Mouse (Mus musculus): ENCODE measurements at regions not wholly inside any gene's neighbourhood (a gene's known extent, or its start where the extent isn't known, plus 50 kb on each side); places are given as distances from the start of the nearest gene placed in this dataset.

GRCm38 (mm10) chr12:15698042-15698771 lies 118.5 kb downstream of the Trib2 start:
- Histone ChIP-seq H3K4me2 (ENCODE audit: low read depth) (no peak overlapping the region), H3K36me3 (ENCODE audit: insufficient read depth) (no peaks in the 10 kb centered on the region), H3K9ac (no peak overlapping the region), H3K27me3 (ENCODE audit: insufficient read depth, low read length) (no peaks in the 10 kb centered on the region), H3K27ac (ENCODE audit: low read depth, low read length) (no peak overlapping the region), H3K4me1 (ENCODE audit: insufficient read depth) (no peaks in the 10 kb centered on the region), H3K4me3 (ENCODE audit: low read depth, low read length) (no peak overlapping the region), H3K9me3 (ENCODE audit: low read length) (no peaks in the 10 kb centered on the region)
- 79% methylated on average over 6 of the region's 6 CpGs for WGBS
- TF ChIP-seq CTCF (IDR thresholded peaks at IDR 0.05; ENCODE audit: low read depth), result no peak
- ATAC-seq, result no peak
- no peak for DNase-seq

- H3K36me3 ChIP-seq (ENCODE audit: insufficient read depth), result no peaks in the 10 kb centered on the region
- no peak overlapping the region for H3K9ac ChIP-seq
- no peaks in the 10 kb centered on the region for H3K4me1 ChIP-seq (ENCODE audit: insufficient read depth)
- no peak for TF ChIP-seq CTCF (IDR thresholded peaks at IDR 0.05; ENCODE audit: low read depth)
- no peak overlapping the region for H3K4me3 ChIP-seq (ENCODE audit: low read depth, low read length)
- 76% methylated on average over 2 of the region's 2 CpGs for WGBS
- no peaks in the 10 kb centered on the region for H3K9me3 ChIP-seq (ENCODE audit: low read length)
- ATAC-seq (no peak), DNase-seq (no peak)
- no peaks in the 10 kb centered on the region for H3K27me3 ChIP-seq (ENCODE audit: insufficient read depth, low read length)
- H3K4me2 ChIP-seq (ENCODE audit: low read depth), result no peak overlapping the region
- H3K27ac ChIP-seq (ENCODE audit: low read depth, low read length), result no peak overlapping the region
These were observed 128.4 kb downstream of the Trib2 start for GRCm38 (mm10) chr12:15688342-15688741.

GRCm38 (mm10) chr12:15684311-15684710 lies 132.4 kb downstream of the Trib2 start:
- no peak for DNase-seq
- no peak for TF ChIP-seq CTCF (IDR thresholded peaks at IDR 0.05; ENCODE audit: low read depth)
- Histone ChIP-seq H3K27me3 (ENCODE audit: insufficient read depth, low read length) (no peaks in the 10 kb centered on the region), H3K9ac (no peak overlapping the region), H3K27ac (ENCODE audit: low read depth, low read length) (no peak overlapping the region), H3K4me2 (ENCODE audit: low read depth) (no peak overlapping the region), H3K9me3 (ENCODE audit: low read length) (no peaks in the 10 kb centered on the region), H3K4me3 (ENCODE audit: low read depth, low read length) (no peak overlapping the region), H3K4me1 (ENCODE audit: insufficient read depth) (no peaks in the 10 kb centered on the region), H3K36me3 (ENCODE audit: insufficient read depth) (no peaks in the 10 kb centered on the region)
- no peak for ATAC-seq
- WGBS, result 86% methylated on average over 5 of the region's 5 CpGs

DNA sequence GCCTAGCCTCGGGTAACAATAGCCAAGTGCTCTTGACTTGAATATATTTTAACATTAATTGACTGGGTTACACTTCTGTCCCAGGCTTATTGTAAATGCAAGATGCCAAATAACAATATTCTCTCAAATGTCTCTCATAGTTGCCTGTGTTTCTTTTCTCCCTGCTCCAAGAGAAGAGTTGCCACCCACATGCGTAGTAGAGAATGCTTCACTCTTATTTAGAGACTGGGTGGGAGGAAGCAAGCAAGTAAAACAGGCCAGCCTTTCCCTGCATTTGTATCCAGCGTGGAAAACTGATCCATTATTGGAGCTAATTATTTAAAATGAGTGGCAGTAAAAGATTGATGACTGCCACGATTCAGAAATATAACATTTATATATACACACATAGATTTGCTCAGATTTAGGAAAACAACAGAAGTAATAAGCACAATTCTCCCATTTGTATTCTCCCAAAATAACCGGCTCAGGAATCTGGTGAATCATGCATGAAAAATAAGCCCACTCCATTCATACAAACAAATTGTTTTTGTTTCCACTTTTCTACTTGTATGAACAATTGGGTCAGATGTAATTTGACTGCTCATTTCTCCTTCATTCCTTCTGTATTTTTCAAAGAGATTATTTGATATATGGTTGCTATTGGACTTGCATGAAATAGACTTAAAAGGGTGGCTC lies 134.9 kb downstream of the Trib2 start:
- no peaks in the 10 kb centered on the region for H3K9me3 ChIP-seq (ENCODE audit: low read length)
- H3K9ac ChIP-seq, result no peak overlapping the region
- no peaks in the 10 kb centered on the region for H3K4me1 ChIP-seq (ENCODE audit: insufficient read depth)
- DNase-seq (no peak), ATAC-seq (no peak)
- H3K4me3 ChIP-seq (ENCODE audit: low read depth, low read length), result no peak overlapping the region
- H3K27me3 ChIP-seq (ENCODE audit: insufficient read depth, low read length), result no peaks in the 10 kb centered on the region
- no peak overlapping the region for H3K27ac ChIP-seq (ENCODE audit: low read depth, low read length)
- 46% methylated on average over 5 of the region's 5 CpGs for WGBS
- no peak for TF ChIP-seq CTCF (IDR thresholded peaks at IDR 0.05; ENCODE audit: low read depth)
- no peaks in the 10 kb centered on the region for H3K36me3 ChIP-seq (ENCODE audit: insufficient read depth)
- no peak overlapping the region for H3K4me2 ChIP-seq (ENCODE audit: low read depth)

DNA sequence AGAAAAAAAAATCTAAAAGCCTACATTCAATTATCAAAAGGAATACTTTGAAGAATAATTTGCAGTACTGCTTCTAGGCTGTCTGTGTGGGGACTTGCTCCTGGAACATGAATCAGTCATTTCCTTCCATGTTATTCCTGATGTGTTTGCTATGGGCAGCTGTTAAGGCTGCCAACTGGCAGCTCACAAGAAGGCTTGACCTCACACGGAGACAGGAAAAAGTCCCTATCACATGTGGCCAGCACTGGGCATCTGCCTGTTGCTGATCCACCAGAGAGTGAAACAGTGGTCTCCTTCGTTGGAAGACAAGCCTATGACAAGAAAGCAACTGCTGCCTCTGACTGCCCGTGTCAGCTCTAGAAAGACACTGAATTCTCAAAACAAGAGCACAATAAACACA lies 140.6 kb downstream of the Trib2 start:
- no peak overlapping the region for H3K27ac ChIP-seq (ENCODE audit: low read depth, low read length)
- H3K27me3 ChIP-seq (ENCODE audit: insufficient read depth, low read length), result no peaks in the 10 kb centered on the region
- H3K9me3 ChIP-seq (ENCODE audit: low read length), result no peaks in the 10 kb centered on the region
- no peak overlapping the region for H3K9ac ChIP-seq
- WGBS, result 66% methylated on average over 3 of the region's 3 CpGs
- no peak overlapping the region for H3K4me2 ChIP-seq (ENCODE audit: low read depth)
- TF ChIP-seq CTCF (IDR thresholded peaks at IDR 0.05; ENCODE audit: low read depth), result no peak
- H3K36me3 ChIP-seq (ENCODE audit: insufficient read depth), result no peaks in the 10 kb centered on the region
- DNase-seq (no peak), ATAC-seq (no peak)
- H3K4me3 ChIP-seq (ENCODE audit: low read depth, low read length), result no peak overlapping the region
- no peaks in the 10 kb centered on the region for H3K4me1 ChIP-seq (ENCODE audit: insufficient read depth)

- H3K4me1 ChIP-seq (ENCODE audit: insufficient read depth), result no peaks in the 10 kb centered on the region
- H3K9ac ChIP-seq, result no peak overlapping the region
- no peak overlapping the region for H3K27ac ChIP-seq (ENCODE audit: low read depth, low read length)
- H3K27me3 ChIP-seq (ENCODE audit: insufficient read depth, low read length), result no peaks in the 10 kb centered on the region
- ATAC-seq, result no peak
- no peak for TF ChIP-seq CTCF (IDR thresholded peaks at IDR 0.05; ENCODE audit: low read depth)
- H3K4me3 ChIP-seq (ENCODE audit: low read depth, low read length), result no peak overlapping the region
- no peaks in the 10 kb centered on the region for H3K9me3 ChIP-seq (ENCODE audit: low read length)
- H3K36me3 ChIP-seq (ENCODE audit: insufficient read depth), result no peaks in the 10 kb centered on the region
- WGBS, result 69% methylated on average over 2 of the region's 2 CpGs
- DNase-seq, result no peak
- H3K4me2 ChIP-seq (ENCODE audit: low read depth), result no peak overlapping the region
These were observed 157.0 kb downstream of the Trib2 start for GRCm38 (mm10) chr12:15659755-15660154.

DNA sequence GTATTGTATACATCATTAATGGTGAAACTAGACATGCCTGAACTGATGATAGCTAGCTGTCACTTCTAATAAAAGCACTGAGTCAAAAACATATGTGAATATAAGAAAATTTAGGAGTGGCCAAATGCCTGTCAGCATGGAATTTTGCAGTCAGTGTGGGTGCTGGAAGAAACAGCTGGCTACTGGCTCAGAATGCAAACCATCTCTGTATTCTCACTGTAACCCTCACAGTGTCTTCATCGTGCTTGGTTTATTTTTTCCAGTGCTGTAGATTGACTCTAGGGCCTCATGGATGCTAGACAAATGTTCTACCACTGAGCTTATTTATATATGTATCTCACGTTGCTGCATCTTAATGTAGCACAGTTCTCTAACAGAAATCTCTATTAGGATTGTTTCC lies 157.4 kb downstream of the Trib2 start:
- Histone ChIP-seq H3K4me2 (ENCODE audit: low read depth) (no peak overlapping the region), H3K4me3 (ENCODE audit: low read depth, low read length) (no peak overlapping the region), H3K36me3 (ENCODE audit: insufficient read depth) (no peaks in the 10 kb centered on the region), H3K4me1 (ENCODE audit: insufficient read depth) (no peaks in the 10 kb centered on the region), H3K9ac (no peak overlapping the region), H3K27ac (ENCODE audit: low read depth, low read length) (no peak overlapping the region), H3K27me3 (ENCODE audit: insufficient read depth, low read length) (no peaks in the 10 kb centered on the region), H3K9me3 (ENCODE audit: low read length) (no peaks in the 10 kb centered on the region)
- TF ChIP-seq CTCF (IDR thresholded peaks at IDR 0.05; ENCODE audit: low read depth), result no peak
- no peak for ATAC-seq
- WGBS, result 67% methylated on average over 2 of the region's 2 CpGs
- no peak for DNase-seq
